Mouse (Mus musculus) E14TG2a.4 (cell line): ENCODE data around the gene Ostf1.

ENCODE experiments used
- CTCF ChIP-seq: conservative IDR thresholded peaks from 2 replicates; pipeline ENCODE4 v1.5.1; 2014; ENCODE audit warnings: low read length
- POU5F1 ChIP-seq: IDR thresholded peaks from 2 replicates; pipeline ENCODE4 v1.6.1; 2014; ENCODE audit warnings: low read length, borderline replicate concordance

- TF ChIP-seq CTCF (no peak), POU5F1 (no peak)
These were observed 32.6 kb downstream of the Ostf1 start for GRCm38 (mm10) chr19:18599051-18599450.
